Mouse (Mus musculus): Measurements from ENCODE around the gene Gm21985. TPM values are rescaled to one million over a fixed set of nuclear protein-coding genes. Genes with fewer than 3 reads are reported as not detected.
A peak's percentile ranks its signal among the peaks of the same experiment; 100 is the strongest.

The Gm21985 gene
- polyA plus RNA-seq, 1 experiment: 2.2 TPM

- Histone ChIP-seq H3K4me3 (ENCODE audit: low read depth, low read length) (no peak overlapping the region), H3K36me3 (ENCODE audit: control insufficient read depth, insufficient read depth, low read length, poor library complexity, severe bottlenecking) (0 out of 2 replicates have a peak, but pooled peaks cover 4% of the 10 kb centered on the region), H3K27ac (ENCODE audit: insufficient read depth, low read length) (no peak overlapping the region), H3K9ac (ENCODE audit: low read depth, poor library complexity, severe bottlenecking) (no peak overlapping the region), H3K4me1 (ENCODE audit: control insufficient read depth, insufficient read depth, low read length) (no peaks in the 10 kb centered on the region), H3K27me3 (ENCODE audit: control insufficient read depth, insufficient read depth, low read length, poor library complexity, severe bottlenecking) (no peaks in the 10 kb centered on the region), H3K9me3 (replicated peaks; ENCODE audit: control insufficient read depth, insufficient read depth, low read length, poor library complexity, severe bottlenecking) (no peaks in the 10 kb centered on the region)
- TF ChIP-seq EP300 (IDR thresholded peaks at IDR 0.05; ENCODE audit: insufficient read depth, low read depth, low read length) (no peak), CTCF (IDR thresholded peaks at IDR 0.05; ENCODE audit: low read depth, low read length) (no peak)
These were observed 19.9 kb upstream of the Gm21985 start for GRCm38 (mm10) chr2:112246193-112246592.

GRCm38 (mm10) chr2:112247323-112247722 is 18.8 kb upstream of the Gm21985 start:
- TF ChIP-seq POLR2A (IDR thresholded peaks at IDR 0.05; ENCODE audit: insufficient read depth, low read length): no peak
- no peak overlapping the region for H3K4me3 ChIP-seq (ENCODE audit: low read depth, low read length)

GRCm38 (mm10) chr2:112249780-112250453 is 16.2 kb upstream of the Gm21985 start:
- Histone ChIP-seq H3K27ac (ENCODE audit: insufficient read depth, low read length) (no peak overlapping the region), H3K9me3 (replicated peaks; ENCODE audit: control insufficient read depth, insufficient read depth, low read length, poor library complexity, severe bottlenecking) (no peaks in the 10 kb centered on the region), H3K36me3 (ENCODE audit: control insufficient read depth, insufficient read depth, low read length, poor library complexity, severe bottlenecking) (no peaks in the 10 kb centered on the region), H3K4me3 (ENCODE audit: low read depth, low read length) (no peak overlapping the region), H3K9ac (ENCODE audit: low read depth, poor library complexity, severe bottlenecking) (no peak overlapping the region), H3K27me3 (ENCODE audit: control insufficient read depth, insufficient read depth, low read length, poor library complexity, severe bottlenecking) (no peaks in the 10 kb centered on the region), H3K4me1 (ENCODE audit: control insufficient read depth, insufficient read depth, low read length) (no peaks in the 10 kb centered on the region)
- no peak for TF ChIP-seq POLR2A (IDR thresholded peaks at IDR 0.05; ENCODE audit: insufficient read depth, low read length)
- TF ChIP-seq EP300 (IDR thresholded peaks at IDR 0.05; ENCODE audit: insufficient read depth, low read depth, low read length): no peak
- no peak for TF ChIP-seq CTCF (IDR thresholded peaks at IDR 0.05; ENCODE audit: low read depth, low read length)

More at GRCm38 (mm10) chr2:112247323-112247722, 18.8 kb upstream of the Gm21985 start:
- no peaks in the 10 kb centered on the region for H3K4me1 ChIP-seq (ENCODE audit: control insufficient read depth, insufficient read depth, low read length)
- H3K9ac ChIP-seq (ENCODE audit: low read depth, poor library complexity, severe bottlenecking): no peak overlapping the region
- H3K36me3 ChIP-seq (ENCODE audit: control insufficient read depth, insufficient read depth, low read length, poor library complexity, severe bottlenecking): 0 out of 2 replicates have a peak, but pooled peaks cover 4% of the 10 kb centered on the region
- no peak overlapping the region for H3K27ac ChIP-seq (ENCODE audit: insufficient read depth, low read length)
- H3K27me3 ChIP-seq (ENCODE audit: control insufficient read depth, insufficient read depth, low read length, poor library complexity, severe bottlenecking): no peaks in the 10 kb centered on the region
- H3K9me3 ChIP-seq (replicated peaks; ENCODE audit: control insufficient read depth, insufficient read depth, low read length, poor library complexity, severe bottlenecking): no peaks in the 10 kb centered on the region

GRCm38 (mm10) chr2:112254675-112255515 is 11.2 kb upstream of the Gm21985 start:
- Histone ChIP-seq H3K9ac (ENCODE audit: low read depth, poor library complexity, severe bottlenecking) (no peak overlapping the region), H3K36me3 (ENCODE audit: control insufficient read depth, insufficient read depth, low read length, poor library complexity, severe bottlenecking) (no peaks in the 10 kb centered on the region), H3K4me3 (ENCODE audit: low read depth, low read length) (no peak overlapping the region), H3K4me1 (ENCODE audit: control insufficient read depth, insufficient read depth, low read length) (no peaks in the 10 kb centered on the region), H3K27ac (ENCODE audit: insufficient read depth, low read length) (no peak overlapping the region), H3K27me3 (ENCODE audit: control insufficient read depth, insufficient read depth, low read length, poor library complexity, severe bottlenecking) (no peaks in the 10 kb centered on the region), H3K9me3 (replicated peaks; ENCODE audit: control insufficient read depth, insufficient read depth, low read length, poor library complexity, severe bottlenecking) (no peaks in the 10 kb centered on the region)
- no peak for TF ChIP-seq POLR2A (IDR thresholded peaks at IDR 0.05; ENCODE audit: insufficient read depth, low read length)
- no peak for TF ChIP-seq CTCF (IDR thresholded peaks at IDR 0.05; ENCODE audit: low read depth, low read length)
- no peak for TF ChIP-seq EP300 (IDR thresholded peaks at IDR 0.05; ENCODE audit: insufficient read depth, low read depth, low read length)

- no peak within 1 kb of the TSS for H3K27ac ChIP-seq (ENCODE audit: insufficient read depth, low read length)
- H3K27me3 ChIP-seq (ENCODE audit: control insufficient read depth, insufficient read depth, low read length, poor library complexity, severe bottlenecking): no peaks in the 10 kb centered on the region
- TF ChIP-seq EP300 (IDR thresholded peaks at IDR 0.05; ENCODE audit: insufficient read depth, low read depth, low read length) (no peak), POLR2A (IDR thresholded peaks at IDR 0.05; ENCODE audit: insufficient read depth, low read length) (no peak), CTCF (IDR thresholded peaks at IDR 0.05; ENCODE audit: low read depth, low read length) (peak; percentile 44)
These were observed 6.7 kb upstream of the Gm21985 start, which contains the start of gene Nutm1 for GRCm38 (mm10) chr2:112259241-112259962. Gene Nutm1, minus strand, starts transcription at chr2:112259291.

More at GRCm38 (mm10) chr2:112259241-112259962, 6.7 kb upstream of the Gm21985 start, which contains the start of gene Nutm1:
- no peaks in the 10 kb centered on the region for H3K9me3 ChIP-seq (replicated peaks; ENCODE audit: control insufficient read depth, insufficient read depth, low read length, poor library complexity, severe bottlenecking)
- H3K4me1 ChIP-seq (ENCODE audit: control insufficient read depth, insufficient read depth, low read length): no peaks in the 10 kb centered on the region
- H3K9ac ChIP-seq (ENCODE audit: low read depth, poor library complexity, severe bottlenecking): no peak within 1 kb of the TSS
- H3K4me3 ChIP-seq (ENCODE audit: low read depth, low read length): no peak within 1 kb of the TSS
- peaks cover 5% of the 10 kb centered on the region for H3K36me3 ChIP-seq (ENCODE audit: control insufficient read depth, insufficient read depth, low read length, poor library complexity, severe bottlenecking)
